Mouse (Mus musculus) lung, postnatal 14 days (tissue): ENCODE results near the gene Morc1.

Experiments used
- DNase-seq: peaks from one replicate; pipeline ENCODE4 v3.0.0; 2021

The Morc1 gene

GRCm38 (mm10) chr16:48431027-48431426, at the start of gene Morc1:
Gene Morc1 (plus strand): TSS chr16:48431237.
- DNase-seq = no peak

- DNase-seq = peak; percentile 10
These were observed 47.3 kb upstream of the Morc1 start for GRCm38 (mm10) chr16:48383582-48384257.

GRCm38 (mm10) chr16:48386982-48387381, 44.1 kb upstream of the Morc1 start:
- DNase-seq = no peak

GRCm38 (mm10) chr16:48395278-48395677, 35.8 kb upstream of the Morc1 start:
- no peak for DNase-seq

- DNase-seq = no peak
These were observed 28.1 kb upstream of the Morc1 start for GRCm38 (mm10) chr16:48402963-48403362.

GRCm38 (mm10) chr16:48403423-48403822, 27.6 kb upstream of the Morc1 start:
- no peak for DNase-seq

- no peak for DNase-seq
These were observed 27.0 kb upstream of the Morc1 start for GRCm38 (mm10) chr16:48404009-48404408.

GRCm38 (mm10) chr16:48405674-48406403, 25.2 kb upstream of the Morc1 start:
- no peak for DNase-seq

- DNase-seq = no peak
These were observed 21.5 kb upstream of the Morc1 start for GRCm38 (mm10) chr16:48409580-48409979.

- no peak for DNase-seq
These were observed 20.9 kb upstream of the Morc1 start for GRCm38 (mm10) chr16:48410125-48410524.

- no peak for DNase-seq
These were observed 18.8 kb upstream of the Morc1 start, which contains the start of gene Gm5485 for GRCm38 (mm10) chr16:48412246-48412645. Gene Gm5485 (minus strand): TSS chr16:48412416.

GRCm38 (mm10) chr16:48418557-48418956, 12.5 kb upstream of the Morc1 start:
- no peak for DNase-seq

- no peak for DNase-seq
These were observed 12.0 kb upstream of the Morc1 start for GRCm38 (mm10) chr16:48419035-48419434.

- no peak for DNase-seq
These were observed 8.5 kb upstream of the Morc1 start for GRCm38 (mm10) chr16:48422501-48422900.

GRCm38 (mm10) chr16:48424069-48424468, 7.0 kb upstream of the Morc1 start:
- no peak for DNase-seq

- DNase-seq = no peak
These were observed 1.6 kb upstream of the Morc1 start for GRCm38 (mm10) chr16:48429427-48429826.

GRCm38 (mm10) chr16:48435454-48435853, 4.4 kb downstream of the Morc1 start:
- no peak for DNase-seq

GRCm38 (mm10) chr16:48437476-48437875, 6.4 kb downstream of the Morc1 start:
- no peak for DNase-seq

GRCm38 (mm10) chr16:48444589-48444988, 13.6 kb downstream of the Morc1 start:
- DNase-seq = no peak

GRCm38 (mm10) chr16:48446161-48446925, 15.3 kb downstream of the Morc1 start:
- no peak for DNase-seq

GRCm38 (mm10) chr16:48453264-48453663, 22.2 kb downstream of the Morc1 start:
- no peak for DNase-seq

GRCm38 (mm10) chr16:48473396-48473795, 42.4 kb downstream of the Morc1 start:
- DNase-seq = no peak
